Comparison of ENCODE assay signal across 27 mouse cellular contexts in genomic region chr1:136710196-136710595, GRCm38 (mm10).
A peak's percentile ranks its signal among the peaks of the same experiment; 100 is the strongest.
DNase-seq lines count a peak whose midpoint lies in the region; ATAC-seq and TF ChIP-seq lines count a peak whose summit lies in the region.
"Had no signal": no experiment of that assay in that cellular context is flagged by ENCODE, and none has a peak within 500 bp of the region (broad histone marks: within the 10 kb centered on the region; RNA-seq: fewer than 3 reads in every experiment).

No protein-coding gene starts in this region.

- H3K4me2 ChIP-seq in liver, embryonic 14.5 days (ENCODE audit: low read depth): no peak overlapping the region
- H3K4me2 ChIP-seq: embryonic facial prominence, embryonic 15.5 days; forebrain, embryonic 15.5 days; hindbrain, embryonic 14.5 days; limb, embryonic 15.5 days; lung, embryonic 15.5 days had no signal

- TF ChIP-seq POLR2A in MEL (IDR thresholded peaks at IDR 0.05; ENCODE audit: control insufficient read depth in 1 of 2, insufficient read depth in 1 of 2, low read depth in 1 of 2, low read length in 2 of 2, poor library complexity in 1 of 2): no peak
- no peak for TF ChIP-seq POLR2A in testis, adult 2 months (IDR thresholded peaks at IDR 0.05; ENCODE audit: control insufficient read depth, low read depth, low read length)

- ATAC-seq in liver, embryonic 14.5 days (ENCODE audit: insufficient read depth): no peak
- ATAC-seq: CD4-positive, CD25-positive, alpha-beta regulatory T cell, adult 4 months; forebrain, embryonic 15.5 days; inflammation-experienced regulatory T-cells, adult 6 months had no signal

- no peaks in the 10 kb centered on the region for H3K27me3 ChIP-seq in liver, embryonic 14.5 days (ENCODE audit: control insufficient read depth, insufficient read depth, low read length)
- H3K27me3 ChIP-seq in MEL (ENCODE audit: control insufficient read depth in 1 of 2, insufficient read depth in 2 of 2, low read length in 2 of 2): no peaks in the 10 kb centered on the region
- H3K27me3 ChIP-seq in testis, adult 2 months (ENCODE audit: control insufficient read depth, insufficient read depth, low read length): no peaks in the 10 kb centered on the region
- H3K27me3 ChIP-seq: embryonic facial prominence, embryonic 15.5 days; forebrain, embryonic 15.5 days; limb, embryonic 15.5 days; lung, embryonic 15.5 days had no signal

- no peak overlapping the region for H3K27ac ChIP-seq in gastrocnemius, adult 2 months
- no peak overlapping the region for H3K27ac ChIP-seq in liver, embryonic 14.5 days
- no peak overlapping the region for H3K27ac ChIP-seq in MEL (ENCODE audit: control insufficient read depth, low read depth, low read length)
- H3K27ac ChIP-seq in testis, adult 2 months (ENCODE audit: control insufficient read depth, insufficient read depth, low read depth, low read length): no peak overlapping the region
- H3K27ac ChIP-seq: embryonic facial prominence, embryonic 15.5 days; forebrain, embryonic 15.5 days; hindbrain, embryonic 14.5 days; limb, embryonic 15.5 days; lung, embryonic 15.5 days; stomach, postnatal 0 days had no signal

- 52% methylated on average over 4 of the region's 4 CpGs for WGBS in liver, embryonic 14.5 days (ENCODE audit: insufficient replicate concordance)

- peak; percentile 22 for TF ChIP-seq CTCF in gastrocnemius, adult 2 months (IDR thresholded peaks at IDR 0.05)
- TF ChIP-seq CTCF in liver, embryonic 14.5 days (IDR thresholded peaks at IDR 0.05; ENCODE audit: low read depth): peak; percentile 42
- peak; percentile 33 to 46 (median 35) for TF ChIP-seq CTCF in MEL (IDR thresholded peaks at IDR 0.05 in 2 of 3, conservative IDR thresholded peaks at IDR 0.05 in 1 of 3; ENCODE audit: control insufficient read depth in 1 of 3, insufficient read depth in 1 of 3, low read depth in 2 of 3, low read length in 3 of 3, poor library complexity in 1 of 3, severe bottlenecking in 1 of 3)
- TF ChIP-seq CTCF in testis, adult 2 months (IDR thresholded peaks at IDR 0.05; ENCODE audit: control insufficient read depth, insufficient read depth, insufficient replicate concordance, low read depth, low read length): peak; percentile 65; the same call in 1 of the 2 replicates

- H3K36me3 ChIP-seq in liver, embryonic 14.5 days (replicated peaks; ENCODE audit: control insufficient read depth, insufficient read depth, low read depth): no peaks in the 10 kb centered on the region
- no peaks in the 10 kb centered on the region; a peak in 2 of 4 replicates for H3K36me3 ChIP-seq in MEL (ENCODE audit: control insufficient read depth in 1 of 2, insufficient read depth in 2 of 2, low read length in 2 of 2)
- H3K36me3 ChIP-seq in testis, adult 2 months (ENCODE audit: control insufficient read depth, insufficient read depth, low read length): no peaks in the 10 kb centered on the region
- H3K36me3 ChIP-seq: embryonic facial prominence, embryonic 15.5 days; forebrain, embryonic 15.5 days; limb, embryonic 15.5 days; lung, embryonic 15.5 days had no signal

- intact Hi-C loops in gastrocnemius, adult 2 months (cut with DNase I): no loop called here
- intact Hi-C loops in gastrocnemius, postnatal 36 days (cut with DNase I): no loop called here

- H3K4me1 ChIP-seq in liver, embryonic 14.5 days (replicated peaks; ENCODE audit: control insufficient read depth in 2 of 2, insufficient read depth in 2 of 2, low read length in 1 of 2): 0 out of 4 replicates have a peak, but pooled peaks cover 0 to 2% of the 10 kb centered on the region in 2 experiments
- peaks cover 0 to 9% of the 10 kb centered on the region in 2 experiments; a peak in 2 of 4 replicates for H3K4me1 ChIP-seq in MEL (ENCODE audit: control insufficient read depth in 1 of 2, insufficient read depth in 2 of 2, low read length in 2 of 2)
- peaks cover 16% of the 10 kb centered on the region for H3K4me1 ChIP-seq in testis, adult 2 months (ENCODE audit: control insufficient read depth, insufficient read depth, low read length)
- H3K4me1 ChIP-seq: embryonic facial prominence, embryonic 15.5 days; limb, embryonic 15.5 days; lung, embryonic 15.5 days had no signal

- no peak overlapping the region for H3K4me3 ChIP-seq in gastrocnemius, adult 2 months
- no peak overlapping the region for H3K4me3 ChIP-seq in liver, embryonic 14.5 days (ENCODE audit: insufficient read depth in 1 of 2, low read depth in 2 of 2, low read length in 2 of 2)
- H3K4me3 ChIP-seq in MEL (ENCODE audit: control insufficient read depth in 1 of 2, insufficient read depth in 1 of 2, low read depth in 2 of 2, low read length in 2 of 2): no peak overlapping the region
- no peak overlapping the region for H3K4me3 ChIP-seq in testis, adult 2 months (ENCODE audit: control insufficient read depth, low read depth, low read length)
- H3K4me3 ChIP-seq: embryonic facial prominence, embryonic 15.5 days; forebrain, embryonic 15.5 days; limb, embryonic 15.5 days; lung, embryonic 15.5 days had no signal

- H3K9ac ChIP-seq in liver, embryonic 14.5 days (replicated peaks): no peak overlapping the region
- H3K9ac ChIP-seq in MEL (ENCODE audit: control insufficient read depth, low read depth, low read length, poor library complexity, severe bottlenecking): no peak overlapping the region
- H3K9ac ChIP-seq: embryonic facial prominence, embryonic 15.5 days; forebrain, embryonic 15.5 days; hindbrain, embryonic 14.5 days; limb, embryonic 15.5 days; lung, embryonic 15.5 days had no signal

- TF ChIP-seq RAD21 in MEL (IDR thresholded peaks at IDR 0.05; ENCODE audit: low read depth, low read length): no peak; the same call in 1 of the 2 replicates

- DNase-seq in gastrocnemius, adult 2 months: no peak
- no peak for DNase-seq in gastrocnemius, postnatal 36 days
- no peak for DNase-seq in liver, embryonic 14.5 days (ENCODE audit: low read depth in 3 of 3, low spot score in 3 of 3)
- DNase-seq in liver (no peak), MEL (ENCODE audit: low read depth, low spot score) (peak; percentile 46)
- no peak for DNase-seq in cerebellum, adult 11 months
- DNase-seq in cerebellum, postnatal 10 days: no peak
- DNase-seq: adrenal gland, adult 2 months; cerebellum, adult 8-10 months; gastrocnemius, postnatal 14 days; heart, adult 18-20 months; kidney, adult 9 months; kidney, postnatal 14 days; layer of hippocampus, postnatal 36 days; left cerebral cortex, postnatal 4 days; lung, postnatal 4 days; midbrain, embryonic 14.5 days; thymus, postnatal 14 days had no signal

- no peak for TF ChIP-seq EP300 in liver, embryonic 14.5 days (IDR thresholded peaks at IDR 0.05; ENCODE audit: low read depth)
- no peak for TF ChIP-seq EP300 in MEL (IDR thresholded peaks at IDR 0.05; ENCODE audit: low read depth in 1 of 2, low read length in 2 of 2)

- no peaks in the 10 kb centered on the region for H3K79me2 ChIP-seq in MEL (ENCODE audit: control insufficient read depth, insufficient read depth, low read length, poor library complexity)

- no peaks in the 10 kb centered on the region for H3K9me3 ChIP-seq in liver, embryonic 14.5 days (ENCODE audit: control insufficient read depth, low read length)
- no peaks in the 10 kb centered on the region for H3K9me3 ChIP-seq in MEL (replicated peaks; ENCODE audit: insufficient read depth, low read length)
- H3K9me3 ChIP-seq: embryonic facial prominence, embryonic 15.5 days; forebrain, embryonic 15.5 days; limb, embryonic 15.5 days; lung, embryonic 15.5 days had no signal

TF ChIP-seq in MEL, 35 proteins besides CTCF, POLR2A, EP300 and RAD21:
- TF ChIP-seq BHLHE40 (IDR thresholded peaks at IDR 0.05; ENCODE audit: borderline replicate concordance, low read depth, low read length) (no peak), MYC (IDR thresholded peaks at IDR 0.05; ENCODE audit: low read depth, low read length) (peak; percentile 43; the same call in 1 of the 2 replicates), USF2 (IDR thresholded peaks at IDR 0.05; ENCODE audit: borderline replicate concordance in 1 of 2, insufficient read depth in 1 of 2, low read depth in 1 of 2, low read length in 2 of 2) (no peak), SMC3 (IDR thresholded peaks at IDR 0.05; ENCODE audit: low read depth, low read length) (0 out of 2 replicates have a peak, but pooled peaks have one; percentile 2)
